Mouse (Mus musculus) ES-Bruce4 (cell line): ENCODE measurements around the gene Dlk1. TPM values are rescaled to one million over a fixed set of nuclear protein-coding genes. Genes with fewer than 3 reads are reported as not detected.

Source experiments
- H3K27ac ChIP-seq: 2 replicates; pipeline ENCODE4 v1.5.1; 2012; ENCODE audit warnings: low read length, inconsistent platforms; ENCODE audit not compliant: insufficient read depth
- H3K27me3 ChIP-seq: 2 replicates; pipeline ENCODE4 v1.6.1; 2012; ENCODE audit warnings: mild to moderate bottlenecking, low read length, inconsistent platforms; ENCODE audit not compliant: control insufficient read depth, poor library complexity, insufficient read depth, severe bottlenecking
- H3K36me3 ChIP-seq: 2 replicates; pipeline ENCODE4 v1.6.1; 2012; ENCODE audit warnings: inconsistent platforms, mild to moderate bottlenecking, low read length, moderate library complexity; ENCODE audit not compliant: control insufficient read depth, poor library complexity, insufficient read depth, severe bottlenecking
- H3K4me1 ChIP-seq: one replicate; pipeline ENCODE4 v1.8.1; 2011; ENCODE audit warnings: low read length; ENCODE audit not compliant: control insufficient read depth, insufficient read depth
- H3K4me3 ChIP-seq: 2 replicates; pipeline ENCODE4 v1.5.1; 2011; ENCODE audit warnings: low read depth, mild to moderate bottlenecking, low read length
- H3K9ac ChIP-seq: 2 replicates; pipeline ENCODE4 v1.6.1; 2012; ENCODE audit warnings: low read depth, mild to moderate bottlenecking, inconsistent platforms; ENCODE audit not compliant: poor library complexity, severe bottlenecking
- H3K9me3 ChIP-seq: replicated peaks from 2 replicates; pipeline ENCODE4 v1.6.1; 2012; ENCODE audit warnings: mild to moderate bottlenecking, low read length, inconsistent platforms; ENCODE audit not compliant: control insufficient read depth, poor library complexity, insufficient read depth, severe bottlenecking
- CTCF ChIP-seq: IDR thresholded peaks from one replicate; pipeline ENCODE4 v1.8.1; 2011; ENCODE audit warnings: low read depth, low read length
- EP300 ChIP-seq: IDR thresholded peaks from 2 replicates; pipeline ENCODE4 v1.6.1; 2011; ENCODE audit warnings: low read depth, low read length; ENCODE audit not compliant: insufficient read depth
- POLR2A ChIP-seq: IDR thresholded peaks from one replicate; pipeline ENCODE4 v1.8.1; 2011; ENCODE audit warnings: low read length; ENCODE audit not compliant: insufficient read depth
- polyA plus RNA-seq: library from polyadenylated mRNA; stranded (reverse); fragments of >200 nt; gene quantifications from 2 replicates; pipeline ENCODE4 v1.2.4, GENCODE M21; 2011; ENCODE audit warnings: low read depth; ENCODE audit not compliant: missing spikeins, insufficient read depth, insufficient read length

The Dlk1 gene
- polyA plus RNA-seq, 1 experiment = 2.8 TPM

DNA sequence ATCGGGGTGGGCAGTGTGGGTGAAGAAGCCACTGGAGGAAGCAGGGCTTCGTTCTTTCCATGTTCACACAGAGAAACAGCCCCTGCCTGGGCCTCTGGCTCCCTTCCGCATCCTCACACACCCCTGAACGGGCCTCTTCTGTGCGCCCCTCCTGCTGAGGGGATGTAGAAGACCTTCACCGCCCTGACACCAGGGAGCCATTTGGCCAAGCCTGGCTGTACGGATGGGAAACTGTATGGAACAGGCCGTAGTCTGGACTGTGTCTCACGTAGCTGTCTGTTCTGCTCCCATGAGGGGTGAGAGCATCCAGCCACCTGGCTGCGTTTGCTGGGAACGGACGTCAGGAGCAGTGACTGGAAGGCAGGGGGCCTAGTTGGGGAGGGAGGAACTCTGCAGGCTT, 15.8 kb upstream of the Dlk1 start:
- Histone ChIP-seq H3K4me1 (no peaks in the 10 kb centered on the region), H3K27ac (no peak overlapping the region), H3K36me3 (no peaks in the 10 kb centered on the region), H3K9ac (no peak overlapping the region), H3K27me3 (no peaks in the 10 kb centered on the region), H3K9me3 (no peaks in the 10 kb centered on the region), H3K4me3 (no peak overlapping the region)
- TF ChIP-seq EP300 (no peak), CTCF (no peak), POLR2A (no peak)

DNA sequence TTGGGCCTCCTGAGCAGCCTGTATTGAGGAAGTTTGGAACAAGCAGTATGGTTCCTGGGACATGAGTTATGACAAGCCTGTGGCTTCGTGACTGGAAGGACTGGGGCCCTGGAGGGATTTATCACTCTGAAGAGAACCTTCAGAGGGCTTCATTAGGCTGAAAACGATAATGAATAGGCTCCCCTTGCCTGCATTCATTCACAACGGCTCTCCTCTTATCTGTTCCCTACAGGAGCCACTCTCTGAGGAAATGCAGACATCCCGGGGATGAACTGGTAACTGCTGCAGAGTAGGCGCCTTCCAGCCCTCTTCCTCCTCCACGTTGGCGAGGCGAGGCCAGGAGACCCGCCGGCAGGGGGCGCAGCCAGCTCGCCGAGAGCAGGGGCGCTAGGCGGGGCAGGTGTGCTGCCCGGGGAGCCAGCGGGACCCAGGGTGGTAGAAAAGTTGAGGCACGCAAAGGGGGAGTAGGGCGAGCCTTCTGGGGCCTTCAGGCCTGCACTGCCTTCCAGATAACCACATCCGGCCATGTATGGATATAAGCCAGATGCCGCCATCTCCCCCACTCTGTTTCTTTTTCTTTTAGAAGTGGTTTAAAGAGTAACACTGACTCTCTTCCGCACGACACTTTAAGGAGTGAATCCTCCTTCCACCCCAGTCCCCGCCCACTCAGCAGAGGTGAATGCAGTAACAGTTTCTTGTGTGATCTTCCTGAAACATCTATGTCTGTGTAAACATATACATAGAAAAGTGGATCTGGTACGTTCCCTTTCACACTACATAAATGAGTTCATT, 14.9 kb upstream of the Dlk1 start:
- TF ChIP-seq EP300 = no peak
- peak; percentile 74 for TF ChIP-seq CTCF
- Histone ChIP-seq H3K36me3 (no peaks in the 10 kb centered on the region), H3K4me3 (no peak overlapping the region), H3K9me3 (no peaks in the 10 kb centered on the region), H3K27me3 (no peaks in the 10 kb centered on the region), H3K4me1 (no peaks in the 10 kb centered on the region), H3K27ac (no peak overlapping the region), H3K9ac (no peak overlapping the region)

- TF ChIP-seq POLR2A (no peak), CTCF (no peak), EP300 (no peak)
- Histone ChIP-seq H3K4me3 (no peak overlapping the region), H3K9me3 (no peaks in the 10 kb centered on the region), H3K36me3 (no peaks in the 10 kb centered on the region), H3K27me3 (no peaks in the 10 kb centered on the region), H3K9ac (no peak overlapping the region), H3K4me1 (no peaks in the 10 kb centered on the region), H3K27ac (no peak overlapping the region)
Measured at GRCm38 (mm10) chr12:109438383-109438782, 14.2 kb upstream of the Dlk1 start.

DNA sequence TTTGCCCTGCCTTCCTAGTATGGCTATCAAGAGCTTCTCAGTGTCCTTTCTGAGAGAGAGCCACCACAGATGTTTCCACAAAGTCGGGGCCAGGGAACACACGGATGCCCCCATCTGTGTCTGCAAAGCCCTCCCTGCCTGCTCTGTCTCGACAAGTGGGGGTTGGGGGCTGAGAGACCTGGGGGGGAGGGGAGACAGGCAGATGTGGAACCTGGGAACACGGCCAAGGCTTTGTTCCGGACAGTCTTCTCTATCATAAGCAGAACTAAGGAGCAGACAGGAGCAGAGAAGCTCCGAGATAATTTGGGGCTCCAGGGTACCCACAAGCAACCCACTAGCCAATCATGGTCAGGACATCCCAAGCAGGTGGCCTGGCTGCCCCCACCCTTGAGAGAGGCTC, 12.6 kb upstream of the Dlk1 start:
- Histone ChIP-seq H3K9ac (no peak overlapping the region), H3K27ac (no peak overlapping the region), H3K27me3 (no peaks in the 10 kb centered on the region), H3K4me3 (no peak overlapping the region), H3K36me3 (no peaks in the 10 kb centered on the region), H3K9me3 (no peaks in the 10 kb centered on the region), H3K4me1 (no peaks in the 10 kb centered on the region)
- TF ChIP-seq EP300 = no peak
- TF ChIP-seq POLR2A = no peak
- no peak for TF ChIP-seq CTCF

- H3K4me1 ChIP-seq = no peaks in the 10 kb centered on the region
- no peaks in the 10 kb centered on the region for H3K36me3 ChIP-seq
- H3K27me3 ChIP-seq = no peaks in the 10 kb centered on the region
- H3K9me3 ChIP-seq = no peaks in the 10 kb centered on the region
- no peak overlapping the region for H3K27ac ChIP-seq
- no peak overlapping the region for H3K9ac ChIP-seq
- H3K4me3 ChIP-seq = no peak overlapping the region
- no peak for TF ChIP-seq POLR2A
- TF ChIP-seq CTCF = no peak
- TF ChIP-seq EP300 = no peak
Measured at GRCm38 (mm10) chr12:109441366-109441765, 11.3 kb upstream of the Dlk1 start.

DNA sequence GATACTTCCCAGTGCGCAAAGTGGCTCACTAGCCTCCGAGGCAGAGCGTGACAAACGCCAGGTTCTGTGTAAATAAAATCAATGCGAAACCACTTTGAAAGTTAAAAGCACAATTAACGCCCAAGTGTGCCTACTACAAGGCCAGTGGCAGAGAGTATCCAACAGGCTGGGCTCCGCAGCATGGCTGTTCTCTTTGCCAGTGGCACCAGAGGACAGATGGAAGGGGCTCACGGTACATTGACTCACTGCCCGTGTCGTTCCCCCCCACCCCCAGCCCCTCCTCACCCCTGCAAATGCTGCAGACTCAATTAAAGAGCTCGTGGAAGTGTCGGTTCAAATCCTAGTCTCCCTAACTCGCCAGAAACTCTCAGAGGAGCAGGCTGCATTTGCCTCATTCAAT, 10.5 kb upstream of the Dlk1 start:
- Histone ChIP-seq H3K9ac (no peak overlapping the region), H3K27me3 (no peaks in the 10 kb centered on the region), H3K9me3 (no peaks in the 10 kb centered on the region), H3K36me3 (no peaks in the 10 kb centered on the region), H3K4me1 (no peaks in the 10 kb centered on the region), H3K27ac (no peak overlapping the region), H3K4me3 (no peak overlapping the region)
- TF ChIP-seq EP300 = no peak
- no peak for TF ChIP-seq POLR2A
- no peak for TF ChIP-seq CTCF
